Mouse (Mus musculus) thymus, adult 2 months (tissue): Measurements from ENCODE around the gene Mtmr11.

Experiments
- CTCF ChIP-seq: fragments of 200-500 bp; IDR thresholded peaks from 2 replicates; pipeline ENCODE4 v1.5.1; 2012; ENCODE audit warnings: mild to moderate bottlenecking, control low read depth, low read length, moderate library complexity, borderline replicate concordance; ENCODE audit not compliant: control insufficient read depth, poor library complexity, insufficient read depth; ENCODE audit errors: extremely low read depth
- POLR2A ChIP-seq: fragments of 200-500 bp; IDR thresholded peaks from 2 replicates; pipeline ENCODE4 v1.6.1; 2012; ENCODE audit warnings: mild to moderate bottlenecking, low read length, control low read depth, moderate library complexity; ENCODE audit not compliant: control insufficient read depth, poor library complexity, insufficient read depth; ENCODE audit errors: extremely low read depth

DNA sequence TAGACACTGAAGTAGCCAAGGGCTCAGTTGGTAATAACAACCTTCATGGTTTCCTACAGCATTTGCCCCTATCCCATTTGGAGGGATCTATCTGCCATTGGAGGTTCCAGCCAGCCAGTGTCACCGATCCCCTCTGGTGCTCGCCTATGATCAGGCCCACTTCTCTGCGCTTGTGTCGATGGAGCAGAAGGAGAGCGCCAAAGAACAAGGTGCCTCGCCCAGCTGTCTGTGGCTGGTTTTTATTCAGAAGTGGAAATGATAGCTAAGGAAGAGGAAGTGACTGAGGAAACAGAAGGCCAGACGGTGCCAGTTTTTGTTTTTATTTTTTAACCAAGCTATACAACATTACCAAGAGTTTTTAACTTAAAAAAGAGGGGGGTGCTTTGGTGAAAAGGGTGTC is 10.0 kb upstream of the Mtmr11 start:
- TF ChIP-seq POLR2A = no peak
- no peak for TF ChIP-seq CTCF
